Mouse (Mus musculus) kidney, embryonic 14.5 days (tissue): ENCODE data around the gene Abca3. TPM values are rescaled to one million over a fixed set of nuclear protein-coding genes. Genes with fewer than 3 reads are reported as not detected.
A peak's percentile ranks its signal among the peaks of the same experiment; 100 is the strongest.
"Not testable (repeated sequence)": the region's sequence is repeated elsewhere in the genome, so short reads cannot be mapped to it uniquely, and the experiment has no call there.

Experiments
- ATAC-seq: fragments of 200-750 bp; cut with Nextera tagmentation; 2 replicates; pipeline ENCODE4 v1.8.0; 2017; ENCODE audit warnings: moderate number of reproducible peaks, mild to moderate bottlenecking, moderate TSS enrichment, moderate library complexity; ENCODE audit not compliant: low FRiP score, low TSS enrichment
- H3K27ac ChIP-seq: fragments of 300-500 bp; sonication (generic); 2 replicates; pipeline ENCODE4 v1.5.1; 2014; ENCODE audit warnings: low read depth, mild to moderate bottlenecking, low read length, moderate library complexity, mixed read lengths
- H3K27me3 ChIP-seq: fragments of 300-500 bp; sonication (generic); 2 replicates; pipeline ENCODE4 v1.6.1; 2014; ENCODE audit warnings: mild to moderate bottlenecking, low read length; ENCODE audit not compliant: control insufficient read depth, insufficient read depth
- H3K36me3 ChIP-seq: fragments of 300-500 bp; sonication (generic); 2 replicates; pipeline ENCODE4 v1.6.1; 2014; ENCODE audit warnings: low read length, mixed read lengths; ENCODE audit not compliant: control insufficient read depth, insufficient read depth
- H3K4me1 ChIP-seq: fragments of 300-500 bp; sonication (generic); 2 replicates; pipeline ENCODE4 v1.6.1; 2014; ENCODE audit warnings: low read length, mixed read lengths; ENCODE audit not compliant: control insufficient read depth, insufficient read depth
- H3K4me2 ChIP-seq: fragments of 300-500 bp; sonication (generic); replicated peaks from 2 replicates; pipeline ENCODE4 v1.6.1; 2014; ENCODE audit warnings: low read depth, mild to moderate bottlenecking, low read length
- H3K4me3 ChIP-seq: fragments of 300-500 bp; sonication (generic); 2 replicates; pipeline ENCODE4 v1.5.1; 2014; ENCODE audit warnings: mild to moderate bottlenecking, low read length
- H3K9ac ChIP-seq: fragments of 300-500 bp; sonication (generic); 2 replicates; pipeline ENCODE4 v1.6.1; 2014; ENCODE audit warnings: low read depth, mild to moderate bottlenecking, low read length, moderate library complexity
- H3K9me3 ChIP-seq: fragments of 300-500 bp; sonication (generic); 2 replicates; pipeline ENCODE4 v1.6.1; 2016; ENCODE audit warnings: low read length; ENCODE audit not compliant: control insufficient read depth
- WGBS: fragments of 180-500 bp; shearing (Covaris S2); extraction: QIAGEN DNeasy Blood & Tissue Kit; methylation state at CpG from one replicate; pipeline ENCODE4 v1.1.7; 2014; 5-methylcytosine and 5-hydroxymethylcytosine counted together
- microRNA-seq: library from miRNA; unstranded; fragments of <30 nt; microRNA quantifications from one replicate; pipeline ENCODE4, GENCODE M21; 2016
- polyA plus RNA-seq: library from polyadenylated mRNA; unstranded; fragments of >200 nt; fragmentation: Nextera tagmentation; extraction: Ambion mirVana; gene quantifications from 2 replicates; pipeline ENCODE4 v1.2.1, GENCODE M21; 2014

Gene Abca3
- polyA plus RNA-seq, 1 experiment from 2014 or later, result 13.1 TPM

DNA sequence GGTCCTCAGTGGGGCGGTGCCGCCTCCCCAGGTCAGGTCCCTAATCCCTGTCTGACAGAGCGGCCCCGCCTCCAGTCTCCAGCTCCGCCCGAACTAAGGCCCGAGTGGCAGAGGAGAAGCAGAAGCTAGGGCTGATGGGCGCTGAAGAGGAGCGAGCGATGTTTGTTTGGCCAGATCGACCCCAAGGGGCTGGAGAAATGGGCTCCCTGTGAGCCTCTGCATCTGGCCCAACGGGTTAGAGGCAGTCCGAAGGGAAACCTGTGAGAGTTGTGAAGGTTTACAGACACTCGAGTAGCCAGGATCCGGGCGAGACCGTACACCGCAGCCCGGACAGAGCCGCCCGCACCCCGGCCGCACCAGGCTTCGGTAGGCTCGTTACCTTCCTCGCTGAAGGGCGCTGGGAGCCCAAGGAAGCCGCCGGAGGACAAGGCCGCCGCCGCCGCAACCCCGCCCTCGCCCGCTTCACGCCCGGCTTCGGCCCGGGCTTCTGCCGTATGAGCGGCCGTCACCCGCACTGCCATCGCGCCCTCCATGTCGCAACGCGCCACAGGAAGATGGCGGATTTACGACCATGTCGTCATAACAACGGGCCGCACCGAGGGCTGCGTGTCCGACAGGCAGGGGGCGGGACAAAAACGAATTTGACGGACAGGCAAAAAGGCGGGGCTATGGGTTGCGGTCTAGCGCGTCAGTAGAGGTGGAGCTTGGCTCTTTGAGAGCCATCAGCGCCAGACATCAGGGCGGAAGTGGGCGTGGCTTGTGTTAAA, 103.2 kb downstream of the Abca3 start:
- H3K36me3 ChIP-seq, result peaks cover 16% of the 10 kb centered on the region
- H3K9me3 ChIP-seq, result no peaks in the 10 kb centered on the region
- H3K9ac ChIP-seq, result peak overlapping the region; percentile 83
- peak overlapping the region; percentile 73 for H3K4me3 ChIP-seq
- H3K27me3 ChIP-seq, result no peaks in the 10 kb centered on the region
- WGBS, result under 1% methylated on average over 63 of the region's 67 CpGs
- ATAC-seq, result peak; percentile 96
- H3K27ac ChIP-seq, result peak overlapping the region; percentile 95
- peak overlapping the region; percentile 67 for H3K4me2 ChIP-seq
- H3K4me1 ChIP-seq, result peaks cover 6% of the 10 kb centered on the region; the same call in 1 of the 2 replicates

DNA sequence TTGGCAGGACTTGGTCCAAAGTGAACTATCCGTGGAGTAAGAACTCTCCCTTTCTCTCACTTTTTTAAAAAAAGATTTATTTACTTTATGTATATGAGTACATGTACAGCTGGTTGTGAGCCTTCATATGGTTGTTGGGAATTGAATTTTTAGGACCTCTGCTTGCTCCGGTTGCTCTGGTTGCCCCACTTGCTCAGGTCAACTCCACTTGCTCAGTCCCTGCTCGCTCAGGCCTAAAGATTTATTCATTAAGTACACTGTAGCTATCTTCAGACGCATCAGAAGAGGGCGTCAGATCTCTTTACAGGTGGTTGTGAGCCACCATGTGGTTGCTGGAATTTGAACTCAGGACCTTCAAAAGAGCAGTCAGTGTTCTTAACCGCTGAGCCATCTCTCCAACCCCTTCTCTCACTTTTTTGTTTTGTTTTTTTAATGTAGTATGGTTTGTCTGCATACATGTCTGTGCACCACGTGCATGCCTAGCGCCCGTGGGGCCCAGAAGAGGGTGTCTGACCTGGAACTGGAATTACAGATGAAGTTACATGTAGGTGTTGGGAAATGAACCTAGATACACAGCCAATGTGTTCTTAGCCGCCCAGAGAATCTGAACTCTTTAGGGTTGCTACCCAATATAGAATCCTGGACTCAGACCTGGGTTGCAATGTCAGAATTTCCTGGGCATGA, 103.9 kb downstream of the Abca3 start:
- H3K36me3 ChIP-seq, H3K9ac ChIP-seq, H3K27me3 ChIP-seq, H3K4me1 ChIP-seq, H3K9me3 ChIP-seq: not testable (repeated sequence)
- peak overlapping the region; percentile 73 for H3K4me3 ChIP-seq
- ATAC-seq, result peak; percentile 13
- H3K4me2 ChIP-seq, result peak overlapping the region; percentile 67; the same call in 1 of the 2 replicates
- H3K27ac ChIP-seq, result peak overlapping the region; percentile 26; the same call in 1 of the 2 replicates
- whole genome bisulfite sequencing, result 45% methylated on average over 10 of the region's 10 CpGs

Small RNA genes lying within 50 kb of the gene (microRNA-seq; reads per million reads assigned to microRNA genes)
- gene Gm24427, result not detected

Other genes with a start within 250 kb of the Abca3 start
- 29.3 and 44.0 TPM in 2 replicates for gene Pdpk1, start 201.0 kb upstream of the Abca3 start, polyA plus RNA-seq
- 33.0 and 37.5 TPM in 2 replicates for gene Amdhd2, start 188.2 kb upstream of the Abca3 start, polyA plus RNA-seq
- 528 and 578 TPM in 2 replicates for gene Atp6v0c, start 182.2 kb upstream of the Abca3 start, polyA plus RNA-seq
- 5.0 and 8.2 TPM in 2 replicates for gene Tbc1d24, start 146.4 kb upstream of the Abca3 start, polyA plus RNA-seq
- 4.6 and 5.3 TPM in 2 replicates for gene Ntn3, start 142.4 kb upstream of the Abca3 start, polyA plus RNA-seq
- gene Tedc2, start 131.1 kb upstream of the Abca3 start, polyA plus RNA-seq, result 13.4 and 14.8 TPM in 2 replicates
- 43.9 and 66.6 TPM in 2 replicates for gene Ccnf, start 100.5 kb upstream of the Abca3 start, polyA plus RNA-seq
- not detected in 2 replicates for gene Abca17, start 882 bp upstream of the Abca3 start, polyA plus RNA-seq
- gene Rnps1, start 62.6 kb downstream of the Abca3 start, polyA plus RNA-seq, result 306 and 312 TPM in 2 replicates
- gene Eci1, start 74.7 kb downstream of the Abca3 start, polyA plus RNA-seq, result 114 and 120 TPM in 2 replicates
- 2.5 and 2.8 TPM in 2 replicates for gene Dnase1l2, start 91.2 kb downstream of the Abca3 start, polyA plus RNA-seq
- 21.6 and 23.2 TPM in 2 replicates for gene E4f1, start 118.4 kb downstream of the Abca3 start, polyA plus RNA-seq
- gene Pgp, start 118.4 kb downstream of the Abca3 start, polyA plus RNA-seq, result 54.1 and 65.0 TPM in 2 replicates
- 0.71 and 1.6 TPM in 2 replicates for gene Bricd5, start 121.9 kb downstream of the Abca3 start, polyA plus RNA-seq
- 36.4 and 36.9 TPM in 2 replicates for gene Mlst8, start 127.1 kb downstream of the Abca3 start, polyA plus RNA-seq
- gene Caskin1, start 136.7 kb downstream of the Abca3 start, polyA plus RNA-seq, result 1.6 and 1.8 TPM in 2 replicates
- 69.0 and 88.5 TPM in 2 replicates for gene Traf7, start 176.0 kb downstream of the Abca3 start, polyA plus RNA-seq
- 2.7 and 2.8 TPM in 2 replicates for gene Rab26, start 182.3 kb downstream of the Abca3 start, polyA plus RNA-seq
- 16.7 and 31.6 TPM in 2 replicates for gene Pkd1, start 197.9 kb downstream of the Abca3 start, polyA plus RNA-seq